Mouse (Mus musculus): Measurements from ENCODE around the gene Man1a2. TPM values are rescaled to one million over a fixed set of nuclear protein-coding genes. Genes with fewer than 3 reads are reported as not detected.

Man1a2 gene
- polyA plus RNA-seq, 1 experiment from 2014 or later: 74.4 TPM

DNA sequence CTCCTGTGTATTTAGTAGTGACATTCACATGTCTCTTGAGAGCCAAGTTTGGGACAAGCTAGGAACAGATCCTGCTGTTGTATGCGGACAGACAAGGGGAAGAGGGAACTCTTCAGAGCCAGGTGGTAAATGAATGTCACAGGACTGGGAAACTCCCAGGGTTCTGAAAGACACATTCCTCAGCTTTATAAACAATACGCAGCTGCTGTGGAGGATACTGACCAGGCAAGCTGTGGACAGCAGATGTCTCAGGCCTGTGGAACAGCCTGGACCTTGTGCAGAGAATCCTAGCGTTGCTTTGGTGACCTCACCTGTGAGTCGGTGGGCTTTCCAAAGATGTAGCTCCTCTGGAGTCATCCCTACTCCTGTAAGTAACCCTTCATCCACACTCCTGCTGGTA, 21.8 kb upstream of the Man1a2 start:
- TF ChIP-seq EP300 (IDR thresholded peaks at IDR 0.05): no peak
- TF ChIP-seq CTCF (IDR thresholded peaks at IDR 0.05): no peak
- Histone ChIP-seq H3K27ac (ENCODE audit: low read length) (no peak overlapping the region), H3K27me3 (replicated peaks; ENCODE audit: insufficient read depth, low read length) (no peaks in the 10 kb centered on the region), H3K4me3 (ENCODE audit: low read depth, low read length) (no peak overlapping the region), H3K4me1 (ENCODE audit: insufficient read depth, low read depth, low read length) (no peaks in the 10 kb centered on the region), H3K9ac (replicated peaks; ENCODE audit: low read depth) (no peak overlapping the region), H3K36me3 (ENCODE audit: insufficient read depth, low read length) (no peaks in the 10 kb centered on the region), H3K9me3 (ENCODE audit: low read length) (no peaks in the 10 kb centered on the region), H3K4me2 (replicated peaks; ENCODE audit: low read depth, low read length) (no peak overlapping the region)
- 49% methylated on average over 4 of the region's 4 CpGs for WGBS
- DNase-seq (ENCODE audit: low spot score) (peak; percentile 40), ATAC-seq (peak; percentile 54)

DNA sequence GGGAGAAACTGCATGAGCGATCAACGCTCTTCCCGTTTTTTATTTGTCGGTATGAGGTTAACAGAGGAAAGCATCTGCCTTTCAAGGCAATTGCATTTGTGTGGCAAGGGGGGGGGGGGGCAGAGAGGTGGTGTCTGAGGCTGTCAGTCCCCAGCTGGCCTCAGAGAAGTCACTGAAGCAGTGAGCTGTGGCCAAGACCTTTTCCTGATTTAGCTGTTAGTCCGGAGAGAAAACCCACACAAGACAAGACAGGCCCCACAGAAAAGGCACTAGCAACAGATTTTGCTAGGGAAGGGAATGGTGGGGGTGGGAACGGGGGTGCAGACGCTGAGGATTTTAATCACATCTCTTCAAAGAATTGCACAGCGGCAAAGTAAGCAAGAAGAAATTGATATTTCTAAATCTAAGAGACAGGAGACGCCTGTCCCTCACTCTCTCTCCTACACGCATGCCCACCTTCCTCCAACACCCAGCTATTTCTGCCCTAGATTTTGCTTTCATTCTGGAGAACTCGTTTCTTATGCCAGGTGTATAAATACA, 19.9 kb upstream of the Man1a2 start:
- no peak for ATAC-seq
- WGBS: 55% methylated on average over 11 of the region's 11 CpGs
- Histone ChIP-seq H3K9me3 (ENCODE audit: low read length) (no peaks in the 10 kb centered on the region), H3K27me3 (replicated peaks; ENCODE audit: insufficient read depth, low read length) (no peaks in the 10 kb centered on the region), H3K4me1 (ENCODE audit: insufficient read depth, low read depth, low read length) (no peaks in the 10 kb centered on the region), H3K9ac (replicated peaks; ENCODE audit: low read depth) (no peak overlapping the region), H3K4me2 (replicated peaks; ENCODE audit: low read depth, low read length) (no peak overlapping the region), H3K4me3 (ENCODE audit: low read depth, low read length) (no peak overlapping the region), H3K27ac (ENCODE audit: low read length) (no peak overlapping the region), H3K36me3 (ENCODE audit: insufficient read depth, low read length) (no peaks in the 10 kb centered on the region)
- DNase-seq (ENCODE audit: low spot score): no peak
- no peak for TF ChIP-seq EP300 (IDR thresholded peaks at IDR 0.05)
- no peak for TF ChIP-seq CTCF (IDR thresholded peaks at IDR 0.05)

DNA sequence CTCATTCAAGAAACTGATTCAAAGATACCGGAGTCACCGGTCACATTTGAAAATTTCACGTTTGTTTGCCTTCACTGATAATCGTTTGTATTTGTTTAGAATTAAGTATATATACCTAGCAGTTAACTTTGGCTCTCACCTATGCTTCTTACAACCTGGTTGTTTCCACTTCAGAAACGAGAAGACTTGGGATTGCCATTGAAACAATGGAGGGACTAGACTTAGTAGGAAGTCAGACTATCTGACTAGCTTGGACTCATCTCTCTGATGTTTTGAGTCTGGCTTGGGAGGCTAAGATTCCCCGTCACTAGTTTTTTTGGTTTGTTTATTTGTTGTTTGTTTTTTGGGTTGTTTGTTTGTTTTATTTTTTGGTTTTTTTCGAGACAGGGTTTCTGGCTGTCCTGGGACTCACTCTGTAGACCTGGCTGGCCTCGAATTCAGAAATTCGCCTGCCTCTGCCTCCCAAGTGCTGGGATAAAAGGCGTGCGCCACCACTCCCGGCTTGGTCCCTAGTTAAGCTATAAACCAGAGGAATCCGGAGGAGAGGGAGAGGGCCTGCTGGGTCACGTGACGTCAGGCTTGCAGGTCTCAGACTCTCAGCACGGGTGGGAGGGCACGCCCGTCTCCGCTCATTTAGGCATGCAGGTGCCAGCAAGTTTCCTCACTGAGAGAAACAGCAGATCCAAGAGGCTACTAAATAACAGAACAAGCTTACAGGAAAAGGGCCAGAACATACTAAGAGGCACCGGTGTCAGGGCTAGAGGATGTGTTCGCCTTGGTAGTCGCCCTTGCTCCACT, 18.7 kb upstream of the Man1a2 start:
- TF ChIP-seq EP300 (IDR thresholded peaks at IDR 0.05) (no peak), CTCF (IDR thresholded peaks at IDR 0.05) (no peak)
- WGBS: 64% methylated on average over 22 of the region's 22 CpGs
- ATAC-seq (0 out of 2 replicates have a peak, but pooled peaks have one; percentile 35), DNase-seq (ENCODE audit: low spot score) (no peak)
- H3K9me3 ChIP-seq (ENCODE audit: low read length): no peaks in the 10 kb centered on the region
- H3K36me3 ChIP-seq (ENCODE audit: insufficient read depth, low read length): no peaks in the 10 kb centered on the region
- no peak overlapping the region for H3K9ac ChIP-seq (replicated peaks; ENCODE audit: low read depth)
- H3K27me3 ChIP-seq (replicated peaks; ENCODE audit: insufficient read depth, low read length): no peaks in the 10 kb centered on the region
- H3K4me3 ChIP-seq (ENCODE audit: low read depth, low read length): no peak overlapping the region
- H3K4me2 ChIP-seq (replicated peaks; ENCODE audit: low read depth, low read length): no peak overlapping the region
- H3K4me1 ChIP-seq (ENCODE audit: insufficient read depth, low read depth, low read length): no peaks in the 10 kb centered on the region
- no peak overlapping the region for H3K27ac ChIP-seq (ENCODE audit: low read length)

DNA sequence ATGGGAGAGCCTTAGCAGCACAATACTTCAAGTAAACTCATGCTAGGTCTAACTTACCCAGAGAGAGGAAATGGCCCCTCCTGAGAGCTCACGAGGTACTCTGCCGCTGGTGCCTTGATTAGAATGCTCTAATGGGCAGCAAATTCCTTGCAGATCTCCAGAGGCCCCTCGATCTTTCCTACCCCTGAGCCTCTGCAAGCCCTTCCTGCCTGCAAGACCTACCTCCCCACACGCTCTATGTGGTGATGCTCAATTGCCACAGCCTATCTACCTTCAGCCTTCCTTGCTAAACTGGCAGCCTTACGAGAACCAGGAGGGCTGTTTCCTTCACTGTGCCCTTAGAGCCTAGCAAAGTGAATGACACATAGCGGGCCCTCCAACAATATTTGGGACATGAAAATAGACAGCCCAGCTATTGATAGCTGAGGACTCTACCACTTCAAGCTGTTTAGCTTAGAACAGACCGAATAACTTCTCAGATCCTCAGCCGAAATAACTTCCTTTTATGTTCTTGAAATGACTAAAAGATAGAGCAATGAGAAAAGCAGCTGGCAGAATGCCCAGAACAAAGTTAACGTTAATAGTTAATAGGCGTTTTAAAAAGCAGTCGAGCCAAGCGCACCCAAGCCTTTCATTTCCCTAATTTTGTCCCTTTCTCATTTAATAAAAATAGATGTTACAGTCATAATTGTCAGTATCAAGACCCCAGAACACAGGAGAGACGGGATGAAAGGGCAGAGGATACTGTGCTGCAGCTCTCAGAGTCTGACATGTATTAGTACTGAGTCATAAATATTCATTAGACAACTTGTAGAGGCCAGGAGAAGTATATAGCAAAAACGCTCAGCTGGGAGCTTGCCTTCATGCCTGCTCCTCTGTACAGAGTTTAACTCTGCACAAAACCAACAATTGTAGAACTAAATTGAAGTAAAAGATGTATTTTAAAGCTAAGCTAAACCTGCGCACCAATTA, 17.9 kb upstream of the Man1a2 start:
- 20% methylated on average over 15 of the region's 15 CpGs for WGBS
- Histone ChIP-seq H3K9me3 (ENCODE audit: low read length) (no peaks in the 10 kb centered on the region), H3K27me3 (replicated peaks; ENCODE audit: insufficient read depth, low read length) (no peaks in the 10 kb centered on the region), H3K27ac (ENCODE audit: low read length) (no peak overlapping the region), H3K9ac (replicated peaks; ENCODE audit: low read depth) (no peak overlapping the region), H3K4me3 (ENCODE audit: low read depth, low read length) (no peak overlapping the region), H3K36me3 (ENCODE audit: insufficient read depth, low read length) (no peaks in the 10 kb centered on the region), H3K4me2 (replicated peaks; ENCODE audit: low read depth, low read length) (no peak overlapping the region), H3K4me1 (ENCODE audit: insufficient read depth, low read depth, low read length) (no peaks in the 10 kb centered on the region)
- ATAC-seq: peak; percentile 49
- DNase-seq (ENCODE audit: low spot score): peak; percentile 46
- TF ChIP-seq EP300 (IDR thresholded peaks at IDR 0.05) (no peak), CTCF (IDR thresholded peaks at IDR 0.05) (no peak)

DNA sequence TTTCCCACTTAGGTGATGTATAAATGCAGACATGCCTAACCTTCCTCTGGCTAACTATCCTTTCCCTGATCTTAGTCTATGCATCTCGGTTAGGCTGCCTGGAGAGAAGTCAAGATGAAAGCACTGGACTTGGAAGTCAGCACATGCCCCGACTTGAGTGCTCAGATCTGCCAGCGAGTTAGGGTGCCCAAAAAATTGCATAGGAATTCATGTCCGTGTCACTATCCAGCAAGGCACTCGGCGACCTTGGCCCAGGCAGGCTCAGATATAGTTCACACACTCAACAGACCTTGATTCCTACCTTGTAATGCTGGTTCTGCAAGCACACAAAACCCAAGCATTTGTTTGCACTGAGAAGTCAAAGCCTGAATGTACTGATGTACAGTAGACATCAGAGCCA, 3.4 kb upstream of the Man1a2 start:
- Histone ChIP-seq H3K4me2 (replicated peaks; ENCODE audit: low read depth, low read length) (no peak overlapping the region), H3K4me3 (ENCODE audit: low read depth, low read length) (no peak overlapping the region), H3K27ac (ENCODE audit: low read length) (no peak overlapping the region), H3K36me3 (ENCODE audit: insufficient read depth, low read length) (no peaks in the 10 kb centered on the region), H3K9ac (replicated peaks; ENCODE audit: low read depth) (no peak overlapping the region), H3K9me3 (ENCODE audit: low read length) (no peaks in the 10 kb centered on the region), H3K27me3 (replicated peaks; ENCODE audit: insufficient read depth, low read length) (no peaks in the 10 kb centered on the region), H3K4me1 (ENCODE audit: insufficient read depth, low read depth, low read length) (peaks cover 5% of the 10 kb centered on the region; the same call in 1 of the 2 replicates)
- 62% methylated on average over 6 of the region's 6 CpGs for WGBS
- DNase-seq (ENCODE audit: low spot score): no peak
- no peak for ATAC-seq
- TF ChIP-seq CTCF (IDR thresholded peaks at IDR 0.05) (no peak), EP300 (IDR thresholded peaks at IDR 0.05) (no peak)

DNA sequence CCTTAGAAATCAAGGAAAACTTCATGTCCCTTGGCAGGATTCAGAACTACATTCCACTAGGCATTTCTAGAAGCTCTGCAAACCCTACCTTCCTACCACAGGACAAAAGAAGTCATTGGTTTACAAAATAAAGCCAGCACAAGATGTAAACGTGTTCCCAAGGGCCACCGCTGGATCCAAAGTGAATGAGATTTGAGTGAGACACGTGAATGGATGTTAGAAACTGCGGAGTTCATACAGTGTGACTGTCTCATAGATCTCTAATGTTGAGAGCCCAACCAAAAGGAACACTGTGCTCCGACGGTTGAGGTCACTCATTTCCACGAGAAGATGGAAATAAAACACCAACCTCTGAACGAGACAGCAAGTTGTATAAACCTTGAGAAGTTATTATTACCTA, 1.5 kb upstream of the Man1a2 start:
- no peak for TF ChIP-seq CTCF (IDR thresholded peaks at IDR 0.05)
- TF ChIP-seq EP300 (IDR thresholded peaks at IDR 0.05): no peak

More for the DNA sequence above, 1.5 kb upstream of the Man1a2 start:
- Histone ChIP-seq H3K4me3 (ENCODE audit: low read depth, low read length) (no peak overlapping the region), H3K9me3 (ENCODE audit: low read length) (no peaks in the 10 kb centered on the region), H3K27me3 (replicated peaks; ENCODE audit: insufficient read depth, low read length) (no peaks in the 10 kb centered on the region), H3K9ac (replicated peaks; ENCODE audit: low read depth) (no peak overlapping the region), H3K4me1 (ENCODE audit: insufficient read depth, low read depth, low read length) (peaks cover 7% of the 10 kb centered on the region; the same call in 1 of the 2 replicates), H3K4me2 (replicated peaks; ENCODE audit: low read depth, low read length) (no peak overlapping the region), H3K36me3 (ENCODE audit: insufficient read depth, low read length) (no peaks in the 10 kb centered on the region), H3K27ac (ENCODE audit: low read length) (no peak overlapping the region)
- 87% methylated on average over 8 of the region's 8 CpGs for WGBS
- DNase-seq (ENCODE audit: low spot score) (no peak), ATAC-seq (no peak)
